Comparison of ENCODE assay signal across 8 mouse cellular contexts in the genomic region with DNA sequence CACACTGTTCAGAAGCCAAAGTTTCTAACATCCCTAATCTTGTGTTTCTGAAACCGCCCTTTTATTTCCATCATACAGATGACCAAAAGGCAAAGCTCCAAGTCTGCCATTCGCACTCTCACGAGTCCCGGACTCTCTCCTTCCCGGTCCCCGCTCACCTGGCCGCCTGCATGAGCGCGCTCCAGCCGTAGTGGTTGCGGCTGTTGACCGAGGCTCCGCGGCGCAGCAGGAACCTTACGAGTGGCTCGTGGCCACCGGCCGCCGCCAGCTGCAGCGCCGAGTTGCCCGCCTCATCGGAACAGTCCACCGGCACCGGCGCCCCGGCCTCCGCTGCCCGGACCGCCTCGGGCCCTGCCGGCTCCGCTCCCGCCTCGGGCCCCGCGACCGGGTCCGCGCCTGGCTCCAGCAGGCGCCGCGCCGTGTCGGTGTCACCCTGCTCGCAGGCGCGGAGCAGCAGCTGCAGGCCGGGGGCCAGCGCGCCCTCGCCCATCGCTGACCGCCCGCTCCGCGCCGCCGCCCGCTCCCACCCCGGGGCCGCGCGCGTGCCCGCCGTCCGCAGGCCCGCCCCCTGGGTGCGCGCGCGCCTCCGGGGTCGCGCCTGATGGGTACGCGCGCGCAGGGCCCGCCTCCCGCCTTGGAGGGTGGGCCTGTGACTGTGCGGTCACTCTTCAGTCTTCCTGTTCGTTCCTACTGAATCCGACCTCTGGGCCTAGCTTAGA. TPM values are rescaled to one million over a fixed set of nuclear protein-coding genes. Genes with fewer than 3 reads are reported as not detected.
A peak's percentile ranks its signal among the peaks of the same experiment; 100 is the strongest.
DNase-seq lines count a peak whose midpoint lies in the region; ATAC-seq and TF ChIP-seq lines count a peak whose summit lies in the region.

A gene (minus strand): TSS at position 637 of the 719 bp plus-strand sequence.

- no peaks in the 10 kb centered on the region for H3K36me3 ChIP-seq in embryonic facial prominence, embryonic 11.5 days (replicated peaks; ENCODE audit: control insufficient read depth, insufficient read depth, low read depth, low read length)
- no peaks in the 10 kb centered on the region for H3K36me3 ChIP-seq in intestine, postnatal 0 days (ENCODE audit: control insufficient read depth, insufficient read depth)

- peak; percentile 91 for ATAC-seq in embryonic facial prominence, embryonic 11.5 days (replicated peaks; ENCODE audit: insufficient number of reproducible peaks, low FRiP score, low TSS enrichment, low read depth)
- peak; percentile 81 for ATAC-seq in intestine, postnatal 0 days

- peak; percentile 91 for DNase-seq in brain, adult 2 months (ENCODE audit: low read depth, low spot score)
- peak; percentile 82 for DNase-seq in embryonic facial prominence, embryonic 11.5 days (ENCODE audit: low spot score)
- peak; percentile 99 for DNase-seq in heart, adult 11 months
- DNase-seq in left cerebral cortex, postnatal 4 days, result peak; percentile 83
- peak; percentile 77 for DNase-seq in mesoderm, embryonic 11.5 days (ENCODE audit: low read depth, low spot score)
- DNase-seq in right cerebral cortex, postnatal 4 days, result peak; percentile 79
- no peak for DNase-seq in T-cell, adult 2 months (ENCODE audit: low spot score)

- WGBS in embryonic facial prominence, embryonic 11.5 days, result under 1% methylated on average over 60 of the region's 86 CpGs
- WGBS in intestine, postnatal 0 days, result under 1% methylated on average over 75 of the region's 86 CpGs

- peak within 1 kb of the TSS; percentile 80 for H3K4me2 ChIP-seq in embryonic facial prominence, embryonic 11.5 days (ENCODE audit: low read depth, low read length)
- H3K4me2 ChIP-seq in intestine, postnatal 0 days (replicated peaks; ENCODE audit: low read depth), result peak within 1 kb of the TSS; percentile 94

- no peak for TF ChIP-seq CTCF in intestine, postnatal 0 days (IDR thresholded peaks at IDR 0.05; ENCODE audit: low read depth)

- no peaks in the 10 kb centered on the region for H3K4me1 ChIP-seq in embryonic facial prominence, embryonic 11.5 days (ENCODE audit: control insufficient read depth, insufficient read depth, low read length)
- no peaks in the 10 kb centered on the region for H3K4me1 ChIP-seq in intestine, postnatal 0 days (replicated peaks; ENCODE audit: control insufficient read depth, insufficient read depth, low read length)

- no peaks in the 10 kb centered on the region for H3K9me3 ChIP-seq in embryonic facial prominence, embryonic 11.5 days (replicated peaks; ENCODE audit: control insufficient read depth, low read length)
- no peaks in the 10 kb centered on the region for H3K9me3 ChIP-seq in intestine, postnatal 0 days (ENCODE audit: control insufficient read depth)

- H3K9ac ChIP-seq in embryonic facial prominence, embryonic 11.5 days (replicated peaks; ENCODE audit: low read length), result peak within 1 kb of the TSS; percentile 81
- peak within 1 kb of the TSS; percentile 70 for H3K9ac ChIP-seq in intestine, postnatal 0 days (ENCODE audit: low read depth, low read length)

- no peaks in the 10 kb centered on the region for H3K27me3 ChIP-seq in embryonic facial prominence, embryonic 11.5 days (ENCODE audit: control insufficient read depth, insufficient read depth, low read length)
- peaks cover 8% of the 10 kb centered on the region; the same call in 1 of the 2 replicates for H3K27me3 ChIP-seq in intestine, postnatal 0 days (replicated peaks; ENCODE audit: control insufficient read depth, insufficient read depth, low read length)

- peak within 1 kb of the TSS; percentile 78 for H3K4me3 ChIP-seq in embryonic facial prominence, embryonic 11.5 days (ENCODE audit: low read depth, low read length)
- H3K4me3 ChIP-seq in intestine, postnatal 0 days (ENCODE audit: low read depth, low read length), result peak within 1 kb of the TSS; percentile 72

- H3K27ac ChIP-seq in embryonic facial prominence, embryonic 11.5 days (replicated peaks; ENCODE audit: low read depth, low read length), result no peak within 1 kb of the TSS
- no peak within 1 kb of the TSS; the same call in 1 of the 2 replicates for H3K27ac ChIP-seq in intestine, postnatal 0 days (ENCODE audit: low read depth, low read length)

- intact Hi-C loops in left cerebral cortex, postnatal 4 days (cut with DNase I), result no loop called here

RNA-seq across cellular contexts. Expression of the gene that starts here (rescaled TPM):
- polyA plus RNA-seq in embryonic facial prominence, embryonic 11.5 days (2014; fragmentation: Nextera tagmentation; extraction: Ambion mirVana), result 2.9 and 4.1 TPM in 2 replicates
- polyA plus RNA-seq in intestine, postnatal 0 days (2015; fragmentation: Nextera tagmentation; extraction: Ambion mirVana), result 1.2 and 1.3 TPM in 2 replicates
- 10 to 100 TPM; 23.9 to 24.5 TPM for total RNA-seq in left cerebral cortex, postnatal 4 days (2021)
